In genomic region chr11:83357421-83357820, GRCm38 (mm10) we compare ENCODE assay signal across 9 mouse cellular contexts. TPM values are rescaled to one million over a fixed set of nuclear protein-coding genes. Genes with fewer than 3 reads are reported as not detected.
A peak's percentile ranks its signal among the peaks of the same experiment; 100 is the strongest.
DNase-seq lines count a peak whose midpoint lies in the region; ATAC-seq and TF ChIP-seq lines count a peak whose summit lies in the region.
"Had no signal": no experiment of that assay in that cellular context is flagged by ENCODE, and none has a peak within 500 bp of the region (broad histone marks: within the 10 kb centered on the region; RNA-seq: fewer than 3 reads in every experiment).

No protein-coding gene starts in this region.

- peaks cover 37% of the 10 kb centered on the region for H3K36me3 ChIP-seq in hindbrain, embryonic 10.5 days
- peaks cover 20% of the 10 kb centered on the region for H3K36me3 ChIP-seq in hindbrain, embryonic 13.5 days
- peaks cover 6% of the 10 kb centered on the region for H3K36me3 ChIP-seq in limb, embryonic 14.5 days (ENCODE audit: control insufficient read depth, insufficient read depth, low read length)

- H3K9ac ChIP-seq in hindbrain, embryonic 13.5 days = no peak overlapping the region
- no peak overlapping the region for H3K9ac ChIP-seq in limb, embryonic 14.5 days (ENCODE audit: low read depth, low read length, severe bottlenecking)
- H3K9ac ChIP-seq: neural tube, embryonic 13.5 days had no signal

- peak; percentile 7 for DNase-seq in hindbrain, embryonic 10.5 days (ENCODE audit: low spot score)
- DNase-seq in 3T3-L1 (ENCODE audit: low read depth, low spot score) (peak; percentile 63), ES-CJ7 (ENCODE audit: low read depth, low spot score) (peak; percentile 33)
- peak; percentile 48 for DNase-seq in limb, embryonic 14.5 days (ENCODE audit: low spot score)
- no peak for DNase-seq in spleen, postnatal 4 days (ENCODE audit: low spot score in 2 of 2)
- DNase-seq in urinary bladder, adult 18-20 months (ENCODE audit: low spot score in 2 of 2) = no peak

- TF ChIP-seq POLR2A in limb, embryonic 14.5 days (IDR thresholded peaks at IDR 0.05; ENCODE audit: borderline replicate concordance, extremely low read depth, insufficient read depth, insufficient read length) = no peak

- 73% methylated on average over 3 of the region's 3 CpGs for WGBS in hindbrain, embryonic 10.5 days
- WGBS in hindbrain, embryonic 13.5 days = 68% methylated on average over 3 of the region's 3 CpGs
- WGBS in limb, embryonic 14.5 days = 67% methylated on average over 3 of the region's 3 CpGs

- H3K27ac ChIP-seq in hindbrain, embryonic 10.5 days = no peak overlapping the region
- H3K27ac ChIP-seq in hindbrain, embryonic 13.5 days = no peak overlapping the region
- H3K27ac ChIP-seq in limb, embryonic 14.5 days (replicated peaks; ENCODE audit: low read depth, low read length) = no peak overlapping the region
- H3K27ac ChIP-seq: neural tube, embryonic 13.5 days had no signal

- no peak overlapping the region for H3K4me2 ChIP-seq in hindbrain, embryonic 13.5 days
- H3K4me2 ChIP-seq in limb, embryonic 14.5 days (replicated peaks; ENCODE audit: low read depth, low read length, severe bottlenecking) = no peak overlapping the region
- H3K4me2 ChIP-seq: neural tube, embryonic 13.5 days had no signal

- H3K9me3 ChIP-seq in hindbrain, embryonic 10.5 days = no peaks in the 10 kb centered on the region
- H3K9me3 ChIP-seq in hindbrain, embryonic 13.5 days = no peaks in the 10 kb centered on the region
- H3K9me3 ChIP-seq in limb, embryonic 14.5 days (ENCODE audit: control insufficient read depth, low read length) = no peaks in the 10 kb centered on the region
- H3K9me3 ChIP-seq: neural tube, embryonic 13.5 days had no signal

- no peaks in the 10 kb centered on the region for H3K27me3 ChIP-seq in hindbrain, embryonic 10.5 days (ENCODE audit: insufficient read depth, poor library complexity, severe bottlenecking)
- H3K27me3 ChIP-seq in hindbrain, embryonic 13.5 days = no peaks in the 10 kb centered on the region
- H3K27me3 ChIP-seq in limb, embryonic 14.5 days (ENCODE audit: control insufficient read depth, insufficient read depth, low read length) = no peaks in the 10 kb centered on the region
- H3K27me3 ChIP-seq: neural tube, embryonic 13.5 days had no signal

- no peak overlapping the region for H3K4me3 ChIP-seq in hindbrain, embryonic 10.5 days
- no peak overlapping the region for H3K4me3 ChIP-seq in hindbrain, embryonic 13.5 days
- H3K4me3 ChIP-seq in limb, embryonic 14.5 days (replicated peaks; ENCODE audit: low read length) = no peak overlapping the region
- H3K4me3 ChIP-seq: neural tube, embryonic 13.5 days had no signal

- ATAC-seq in hindbrain, embryonic 13.5 days (ENCODE audit: low FRiP score) = no peak
- ATAC-seq in common myeloid progenitor, adult 5-6 weeks (replicated peaks; ENCODE audit: low read depth, poor library complexity, severe bottlenecking) = peak; percentile 65; the same call in 1 of the 2 replicates
- no peak for ATAC-seq in limb, embryonic 14.5 days (ENCODE audit: low FRiP score, low read depth)

- H3K4me1 ChIP-seq in hindbrain, embryonic 10.5 days (replicated peaks) = no peaks in the 10 kb centered on the region
- no peaks in the 10 kb centered on the region for H3K4me1 ChIP-seq in hindbrain, embryonic 13.5 days (replicated peaks)
- no peaks in the 10 kb centered on the region for H3K4me1 ChIP-seq in limb, embryonic 14.5 days (ENCODE audit: control insufficient read depth, insufficient read depth, low read length)

RNA-seq across cellular contexts. Expression of gene Rasl10b, which starts 51.5 kb away (rescaled TPM):
- 4.3 and 11.1 TPM in 2 replicates for polyA plus RNA-seq in hindbrain, embryonic 10.5 days (2016; fragmentation: Nextera tagmentation; extraction: Ambion mirVana)
- 22.2 and 22.5 TPM in 2 replicates for polyA plus RNA-seq in hindbrain, embryonic 13.5 days (2015; fragmentation: Nextera tagmentation; extraction: Ambion mirVana)
- not detected in 2 replicates for total RNA-seq in common myeloid progenitor, adult 5-6 weeks (2017)
- polyA plus RNA-seq in limb, embryonic 14.5 days (2012; rRNA removed) = 8.4 and 12.3 TPM in 2 replicates
- 2.2 and 2.4 TPM in 2 replicates for polyA plus RNA-seq in limb, embryonic 14.5 days (2014; fragmentation: Nextera tagmentation; extraction: Ambion mirVana)

RNA-seq across cellular contexts. Expression of gene Pex12, which starts 55.0 kb away (rescaled TPM):
- 13.9 and 17.2 TPM in 2 replicates for polyA plus RNA-seq in hindbrain, embryonic 10.5 days (2016; fragmentation: Nextera tagmentation; extraction: Ambion mirVana)
- polyA plus RNA-seq in hindbrain, embryonic 13.5 days (2015; fragmentation: Nextera tagmentation; extraction: Ambion mirVana) = 16.8 and 18.3 TPM in 2 replicates
- 8.2 and 11.5 TPM in 2 replicates for total RNA-seq in common myeloid progenitor, adult 5-6 weeks (2017)
- polyA plus RNA-seq in limb, embryonic 14.5 days (2012; rRNA removed) = 11.5 TPM in 2 replicates
- 14.6 and 15.3 TPM in 2 replicates for polyA plus RNA-seq in limb, embryonic 14.5 days (2014; fragmentation: Nextera tagmentation; extraction: Ambion mirVana)

RNA-seq across cellular contexts. Expression of gene Ap2b1, which starts 58.6 kb away (rescaled TPM):
- 78.9 and 89.2 TPM in 2 replicates for polyA plus RNA-seq in hindbrain, embryonic 10.5 days (2016; fragmentation: Nextera tagmentation; extraction: Ambion mirVana)
- 111 and 114 TPM in 2 replicates for polyA plus RNA-seq in hindbrain, embryonic 13.5 days (2015; fragmentation: Nextera tagmentation; extraction: Ambion mirVana)
- total RNA-seq in common myeloid progenitor, adult 5-6 weeks (2017) = 51.7 and 80.9 TPM in 2 replicates
- polyA plus RNA-seq in limb, embryonic 14.5 days (2012; rRNA removed) = 49.6 and 49.7 TPM in 2 replicates
- polyA plus RNA-seq in limb, embryonic 14.5 days (2014; fragmentation: Nextera tagmentation; extraction: Ambion mirVana) = 62.4 and 67.0 TPM in 2 replicates

Comparison
In these comparisons a context has a peak if more than half of its experiments do, and no peak if none do; other contexts are left out.
1. DNase-seq: peak in hindbrain, embryonic 10.5 days (single experiment), 3T3-L1 (single experiment), ES-CJ7 (single experiment) and limb, embryonic 14.5 days (single experiment); none in spleen, postnatal 4 days (0 of 2) and urinary bladder, adult 18-20 months (0 of 2).